Mouse (Mus musculus) cortical plate, adult 2 months (tissue): ENCODE data around the gene Gm44973. TPM values are rescaled to one million over a fixed set of nuclear protein-coding genes. Genes with fewer than 3 reads are reported as not detected.

Source experiments
- H3K27ac ChIP-seq: fragments of 200-500 bp; 2 replicates; pipeline ENCODE4 v1.5.1; 2012; ENCODE audit warnings: low read length, control low read depth, inconsistent platforms; ENCODE audit not compliant: insufficient read depth
- H3K4me1 ChIP-seq: fragments of 200-500 bp; 2 replicates; pipeline ENCODE4 v1.6.1; 2011; ENCODE audit warnings: low read length; ENCODE audit not compliant: control insufficient read depth, insufficient read depth
- H3K4me3 ChIP-seq: fragments of 200-500 bp; 2 replicates; pipeline ENCODE4 v1.5.1; 2011; ENCODE audit warnings: mild to moderate bottlenecking, low read length, control low read depth; ENCODE audit not compliant: insufficient read depth
- CTCF ChIP-seq: fragments of 200-500 bp; IDR thresholded peaks from 2 replicates; pipeline ENCODE4 v1.5.1; 2011; ENCODE audit warnings: mild to moderate bottlenecking, control low read depth, low read length; ENCODE audit not compliant: insufficient read depth; ENCODE audit errors: extremely low read depth
- POLR2A ChIP-seq: fragments of 200-500 bp; IDR thresholded peaks from 2 replicates; pipeline ENCODE4 v1.6.1; 2011; ENCODE audit warnings: mild to moderate bottlenecking, low read length, control low read depth; ENCODE audit not compliant: insufficient read depth; ENCODE audit errors: extremely low read depth
- polyA plus RNA-seq: library from polyadenylated mRNA; depleted of rRNA; stranded (reverse); fragments of >200 nt; gene quantifications from 2 replicates; pipeline ENCODE4 v1.2.3, GENCODE M21; 2012; rRNA removed

The Gm44973 gene
- not detected in 2 replicates for polyA plus RNA-seq

DNA sequence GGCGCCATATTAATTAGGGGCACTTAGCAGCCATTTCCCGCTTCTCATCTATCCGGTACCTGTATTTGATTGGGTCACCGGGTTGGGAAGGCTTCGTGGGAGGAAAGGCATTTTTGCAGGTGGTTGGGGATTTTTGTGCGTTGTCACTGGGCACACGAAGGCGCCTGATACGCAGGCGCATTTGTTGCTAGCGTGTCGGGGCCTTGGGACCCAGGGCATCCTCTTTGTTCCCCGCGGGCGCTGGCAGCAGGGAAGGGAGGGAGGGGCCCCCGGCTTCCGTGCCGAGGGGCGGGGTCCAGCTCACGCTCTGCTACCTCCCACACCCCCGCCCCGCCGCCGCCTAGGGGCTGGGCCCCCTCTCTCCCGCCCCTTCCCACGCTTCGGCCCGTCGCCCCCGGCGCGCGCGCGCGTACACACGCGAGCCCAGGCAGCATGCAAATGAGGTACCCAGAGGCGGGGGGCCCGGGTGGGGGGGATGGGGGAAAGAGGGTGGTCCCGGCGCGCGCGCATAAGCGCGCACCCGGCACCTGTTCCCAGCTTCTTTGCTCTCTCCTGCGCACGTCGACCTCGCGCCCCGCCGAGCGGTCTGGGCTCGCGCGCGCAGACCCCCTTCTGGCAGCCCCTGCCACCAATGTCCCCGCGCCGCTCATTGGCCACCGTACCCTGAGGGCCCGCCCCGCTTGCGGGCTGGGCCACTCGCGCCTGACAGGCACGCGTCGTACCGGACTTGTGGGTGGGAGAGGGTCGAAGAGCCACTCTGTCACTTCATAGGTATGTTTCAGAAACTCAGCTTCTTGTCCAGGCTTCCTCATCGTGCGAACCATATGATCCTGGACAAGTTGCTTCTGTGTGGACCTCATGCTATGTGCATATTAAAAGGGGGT lies at the start of gene Gm44973:
TSS of gene Gm44973 (plus strand) at position 379 of the 884 bp plus-strand sequence.
- TF ChIP-seq POLR2A: 0 out of 2 replicates have a peak, but pooled peaks have one; percentile 4
- no peak for TF ChIP-seq CTCF
- Histone ChIP-seq H3K4me3 (peak within 1 kb of the TSS; percentile 39), H3K27ac (peak within 1 kb of the TSS; percentile 99), H3K4me1 (no peaks in the 10 kb centered on the region)

GRCm38 (mm10) chr7:4971068-4971467 lies 44.2 kb upstream of the Gm44973 start, which contains the start of gene Sbk3:
TSS of gene Sbk3 (minus strand) at chr7:4971168.
- H3K4me1 ChIP-seq: no peaks in the 10 kb centered on the region
- H3K4me3 ChIP-seq: no peak within 1 kb of the TSS
- H3K27ac ChIP-seq: no peak within 1 kb of the TSS
- TF ChIP-seq POLR2A (no peak), CTCF (no peak)

- Histone ChIP-seq H3K4me1 (no peaks in the 10 kb centered on the region), H3K27ac (no peak overlapping the region)
- no peak for TF ChIP-seq CTCF
- TF ChIP-seq POLR2A: no peak
Observed at GRCm38 (mm10) chr7:4971710-4972109, 43.6 kb upstream of the Gm44973 start.

GRCm38 (mm10) chr7:4972321-4973047 lies 42.8 kb upstream of the Gm44973 start:
- Histone ChIP-seq H3K4me1 (no peaks in the 10 kb centered on the region), H3K27ac (no peak overlapping the region), H3K4me3 (no peak overlapping the region)
- TF ChIP-seq CTCF: no peak
- no peak for TF ChIP-seq POLR2A

More at GRCm38 (mm10) chr7:4971710-4972109, 43.6 kb upstream of the Gm44973 start:
- no peak overlapping the region for H3K4me3 ChIP-seq

DNA sequence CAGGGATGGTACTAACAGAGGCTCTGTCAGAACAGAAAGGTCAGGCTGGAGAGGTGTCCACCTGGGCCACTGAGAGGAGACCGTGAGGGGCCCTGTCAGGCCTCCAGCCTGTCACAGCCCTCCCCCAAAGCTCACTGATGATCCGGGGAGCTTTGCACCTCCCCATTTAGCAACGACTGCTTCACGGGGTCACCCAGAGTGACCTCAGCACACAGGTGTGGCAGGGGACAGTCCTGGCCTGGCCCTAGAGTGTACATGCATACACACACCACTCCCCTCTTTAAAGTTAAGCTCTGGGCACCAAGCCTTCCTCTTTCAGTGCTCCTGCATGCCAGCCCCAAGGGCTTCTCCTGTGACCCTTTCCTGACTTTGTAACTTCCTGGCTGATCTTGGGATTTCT lies 39.8 kb upstream of the Gm44973 start:
- no peak for TF ChIP-seq CTCF

GRCm38 (mm10) chr7:4976832-4977231 lies 38.5 kb upstream of the Gm44973 start:
- Histone ChIP-seq H3K4me3 (no peak overlapping the region), H3K4me1 (no peaks in the 10 kb centered on the region), H3K27ac (no peak overlapping the region)
- TF ChIP-seq POLR2A (no peak), CTCF (no peak)

More for the DNA sequence above, 39.8 kb upstream of the Gm44973 start:
- Histone ChIP-seq H3K27ac (no peak overlapping the region), H3K4me3 (no peak overlapping the region), H3K4me1 (no peaks in the 10 kb centered on the region)

DNA sequence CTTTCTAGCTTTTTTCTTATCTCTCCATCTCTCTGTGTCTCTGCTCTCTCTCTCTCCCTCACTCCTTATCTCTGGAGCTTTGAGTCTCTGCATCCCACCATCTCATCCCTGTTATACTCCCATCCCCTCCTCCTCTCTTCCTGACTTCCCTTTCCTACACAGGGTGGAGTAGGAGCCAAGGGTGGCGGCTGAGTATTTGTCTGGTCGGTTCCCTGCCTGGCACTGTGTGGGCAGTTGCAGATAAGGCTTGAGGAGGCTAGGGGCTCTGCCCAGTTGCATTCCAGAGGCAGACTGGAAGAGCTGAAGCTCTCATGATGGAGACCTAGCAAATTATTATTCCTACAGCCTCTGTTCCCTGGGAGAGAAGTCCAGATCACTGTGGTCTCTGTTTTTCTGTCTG lies 27.0 kb upstream of the Gm44973 start:
- H3K27ac ChIP-seq: no peak overlapping the region
- TF ChIP-seq POLR2A (no peak), CTCF (no peak)
- H3K4me3 ChIP-seq: no peak overlapping the region
- H3K4me1 ChIP-seq: no peaks in the 10 kb centered on the region

- Histone ChIP-seq H3K4me3 (no peak overlapping the region), H3K4me1 (no peaks in the 10 kb centered on the region), H3K27ac (no peak overlapping the region)
- TF ChIP-seq CTCF (no peak), POLR2A (no peak)
Observed at GRCm38 (mm10) chr7:4993347-4993998, 21.8 kb upstream of the Gm44973 start.

DNA sequence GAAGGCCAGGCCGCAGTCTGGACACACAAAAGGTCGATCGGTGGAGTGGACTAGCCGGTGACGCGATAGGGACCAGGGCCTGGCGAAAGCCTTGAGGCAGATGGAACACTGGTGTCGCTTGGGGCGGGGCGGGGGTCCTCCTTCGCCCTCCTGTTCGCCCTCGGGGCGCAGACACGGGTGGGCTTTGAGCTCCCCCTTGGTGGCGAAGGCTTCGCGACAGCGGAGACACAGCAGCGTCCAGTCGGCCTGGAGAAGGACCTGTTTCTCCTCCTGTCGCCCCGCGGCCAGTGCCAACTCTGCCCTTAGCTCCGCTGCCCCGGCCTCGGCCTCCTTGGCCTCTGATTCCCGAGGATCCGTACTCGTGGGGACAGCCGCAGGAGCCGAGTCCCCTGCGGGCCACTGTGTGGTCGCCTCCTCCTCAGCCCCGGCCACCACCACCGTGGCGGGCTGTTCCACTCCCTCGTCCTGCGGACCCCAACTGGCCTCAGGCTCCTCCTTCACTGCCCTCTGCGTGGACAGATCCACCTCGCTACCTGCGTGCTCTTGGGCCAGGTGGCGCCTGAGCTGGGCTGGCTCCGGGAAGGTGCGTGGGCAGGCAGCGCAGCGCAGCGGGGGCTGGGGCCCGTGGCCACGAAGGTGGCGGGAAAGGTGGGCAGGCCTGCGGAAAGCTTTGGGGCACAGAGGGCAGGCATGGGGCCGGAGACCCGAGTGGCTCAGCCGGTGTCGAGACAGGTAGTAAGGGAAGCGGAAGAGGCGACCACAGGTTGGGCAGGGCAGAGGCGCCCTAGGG lies 21.1 kb upstream of the Gm44973 start:
- no peak for TF ChIP-seq CTCF
- TF ChIP-seq POLR2A: no peak
- H3K27ac ChIP-seq: no peak overlapping the region
- no peak overlapping the region for H3K4me3 ChIP-seq
- no peaks in the 10 kb centered on the region for H3K4me1 ChIP-seq
